In genomic region chr14:76834084-76834483, GRCm38 (mm10) we compare ENCODE assay signal across 31 mouse cellular contexts.
DNase-seq lines count a peak whose midpoint lies in the region; ATAC-seq and TF ChIP-seq lines count a peak whose summit lies in the region.
"Had no signal": no experiment of that assay in that cellular context is flagged by ENCODE, and none has a peak within 500 bp of the region (broad histone marks: within the 10 kb centered on the region; RNA-seq: fewer than 3 reads in every experiment).

No protein-coding gene starts in this region.

- no peaks in the 10 kb centered on the region for H3K27me3 ChIP-seq in intestine, embryonic 14.5 days (replicated peaks; ENCODE audit: control insufficient read depth, insufficient read depth, low read length)
- no peaks in the 10 kb centered on the region for H3K27me3 ChIP-seq in intestine, postnatal 0 days (replicated peaks; ENCODE audit: control insufficient read depth, insufficient read depth, low read length)
- no peaks in the 10 kb centered on the region for H3K27me3 ChIP-seq in lung, postnatal 0 days (replicated peaks; ENCODE audit: insufficient read depth, low read length)
- no peaks in the 10 kb centered on the region for H3K27me3 ChIP-seq in intestine, embryonic 15.5 days (replicated peaks)
- H3K27me3 ChIP-seq in stomach, embryonic 16.5 days (ENCODE audit: control insufficient read depth, insufficient read depth, low read length): no peaks in the 10 kb centered on the region
- no peaks in the 10 kb centered on the region for H3K27me3 ChIP-seq in hindbrain, embryonic 14.5 days (ENCODE audit: control insufficient read depth, insufficient read depth, low read length)
- H3K27me3 ChIP-seq: forebrain, embryonic 15.5 days; heart, embryonic 12.5 days; hindbrain, embryonic 15.5 days; kidney, embryonic 15.5 days; limb, embryonic 13.5 days; liver, embryonic 13.5 days; neural tube, embryonic 13.5 days had no signal

- H3K27ac ChIP-seq in intestine, embryonic 14.5 days (ENCODE audit: low read depth): peak overlapping the region; percentile 54; the same call in 1 of the 2 replicates
- no peak overlapping the region for H3K27ac ChIP-seq in intestine, postnatal 0 days (ENCODE audit: low read depth, low read length)
- H3K27ac ChIP-seq in lung, postnatal 0 days (ENCODE audit: low read length): no peak overlapping the region
- no peak overlapping the region for H3K27ac ChIP-seq in intestine, embryonic 15.5 days
- H3K27ac ChIP-seq in stomach, embryonic 16.5 days (ENCODE audit: low read length): peak overlapping the region; percentile 46; the same call in 1 of the 2 replicates
- H3K27ac ChIP-seq in hindbrain, embryonic 14.5 days: no peak overlapping the region
- H3K27ac ChIP-seq: forebrain, embryonic 10.5 days; forebrain, embryonic 15.5 days; hindbrain, embryonic 15.5 days; kidney, embryonic 15.5 days; left cerebral cortex, adult 2 months; limb, embryonic 13.5 days; liver, embryonic 13.5 days; midbrain, embryonic 10.5 days; neural tube, embryonic 13.5 days had no signal

- no peak overlapping the region for H3K4me3 ChIP-seq in intestine, embryonic 14.5 days (ENCODE audit: low read depth, low read length)
- H3K4me3 ChIP-seq in intestine, postnatal 0 days (ENCODE audit: low read depth, low read length): no peak overlapping the region
- no peak overlapping the region for H3K4me3 ChIP-seq in lung, postnatal 0 days (ENCODE audit: low read depth, low read length)
- H3K4me3 ChIP-seq in lung, adult 2 months (replicated peaks; ENCODE audit: extremely low read depth, low read depth, low read length): no peak overlapping the region
- H3K4me3 ChIP-seq in intestine, embryonic 15.5 days (replicated peaks): no peak overlapping the region
- H3K4me3 ChIP-seq in stomach, embryonic 16.5 days (replicated peaks; ENCODE audit: low read length): no peak overlapping the region
- no peak overlapping the region for H3K4me3 ChIP-seq in hindbrain, embryonic 14.5 days (replicated peaks; ENCODE audit: low read length)
- H3K4me3 ChIP-seq: forebrain, embryonic 10.5 days; forebrain, embryonic 15.5 days; heart, embryonic 12.5 days; hindbrain, embryonic 15.5 days; kidney, embryonic 15.5 days; left cerebral cortex, adult 2 months; limb, embryonic 13.5 days; liver, embryonic 13.5 days; midbrain, embryonic 10.5 days; neural tube, embryonic 13.5 days had no signal

- no peaks in the 10 kb centered on the region for H3K36me3 ChIP-seq in intestine, embryonic 14.5 days (ENCODE audit: control insufficient read depth, insufficient read depth, low read length)
- no peaks in the 10 kb centered on the region for H3K36me3 ChIP-seq in intestine, postnatal 0 days (ENCODE audit: control insufficient read depth, insufficient read depth)
- H3K36me3 ChIP-seq in lung, postnatal 0 days (ENCODE audit: insufficient read depth, low read length): no peaks in the 10 kb centered on the region
- H3K36me3 ChIP-seq in intestine, embryonic 15.5 days: no peaks in the 10 kb centered on the region
- no peaks in the 10 kb centered on the region for H3K36me3 ChIP-seq in stomach, embryonic 16.5 days (ENCODE audit: control insufficient read depth, insufficient read depth, low read length)
- H3K36me3 ChIP-seq in hindbrain, embryonic 14.5 days (replicated peaks; ENCODE audit: control insufficient read depth, insufficient read depth): no peaks in the 10 kb centered on the region
- H3K36me3 ChIP-seq: forebrain, embryonic 10.5 days; forebrain, embryonic 15.5 days; heart, embryonic 12.5 days; hindbrain, embryonic 15.5 days; kidney, embryonic 15.5 days; limb, embryonic 13.5 days; liver, embryonic 13.5 days; midbrain, embryonic 10.5 days; neural tube, embryonic 13.5 days had no signal

- ATAC-seq in intestine, embryonic 14.5 days (replicated peaks; ENCODE audit: low FRiP score, low TSS enrichment, low read depth): peak; percentile 71
- ATAC-seq in intestine, postnatal 0 days: no peak
- ATAC-seq in lung, postnatal 0 days: peak; percentile 97
- ATAC-seq in intestine, embryonic 15.5 days: peak; percentile 84
- peak; percentile 86; the same call in 1 of the 2 replicates for ATAC-seq in stomach, embryonic 16.5 days (ENCODE audit: insufficient read depth, low FRiP score)
- ATAC-seq in hindbrain, embryonic 14.5 days (ENCODE audit: low FRiP score): no peak
- ATAC-seq: forebrain, embryonic 15.5 days had no signal

- peak; percentile 69 for TF ChIP-seq EP300 in lung, postnatal 0 days (IDR thresholded peaks at IDR 0.05)

- no peak for TF ChIP-seq CTCF in intestine, postnatal 0 days (IDR thresholded peaks at IDR 0.05; ENCODE audit: low read depth)
- no peak for TF ChIP-seq CTCF in lung, postnatal 0 days (IDR thresholded peaks at IDR 0.05)
- TF ChIP-seq CTCF in lung, adult 2 months (IDR thresholded peaks at IDR 0.05; ENCODE audit: insufficient read depth, low read length): no peak

- H3K9me3 ChIP-seq in intestine, embryonic 14.5 days (ENCODE audit: control insufficient read depth, low read length): no peaks in the 10 kb centered on the region
- H3K9me3 ChIP-seq in intestine, postnatal 0 days (ENCODE audit: control insufficient read depth): no peaks in the 10 kb centered on the region
- no peaks in the 10 kb centered on the region for H3K9me3 ChIP-seq in lung, postnatal 0 days (ENCODE audit: low read length)
- H3K9me3 ChIP-seq in intestine, embryonic 15.5 days: no peaks in the 10 kb centered on the region
- no peaks in the 10 kb centered on the region for H3K9me3 ChIP-seq in stomach, embryonic 16.5 days (replicated peaks; ENCODE audit: control insufficient read depth, low read length)
- H3K9me3 ChIP-seq in hindbrain, embryonic 14.5 days (ENCODE audit: control insufficient read depth, low read length): no peaks in the 10 kb centered on the region
- H3K9me3 ChIP-seq: forebrain, embryonic 10.5 days; forebrain, embryonic 15.5 days; heart, embryonic 12.5 days; hindbrain, embryonic 15.5 days; kidney, embryonic 15.5 days; limb, embryonic 13.5 days; liver, embryonic 13.5 days; midbrain, embryonic 10.5 days; neural tube, embryonic 13.5 days had no signal

- TF ChIP-seq POLR2A in lung, adult 2 months (IDR thresholded peaks at IDR 0.05; ENCODE audit: borderline replicate concordance, extremely low read depth, low read depth, low read length): no peak

- H3K4me2 ChIP-seq in intestine, embryonic 14.5 days (ENCODE audit: low read length): no peak overlapping the region
- H3K4me2 ChIP-seq in intestine, postnatal 0 days (replicated peaks; ENCODE audit: low read depth): no peak overlapping the region
- H3K4me2 ChIP-seq in lung, postnatal 0 days (replicated peaks; ENCODE audit: low read depth, low read length): no peak overlapping the region
- no peak overlapping the region for H3K4me2 ChIP-seq in intestine, embryonic 15.5 days (replicated peaks)
- no peak overlapping the region for H3K4me2 ChIP-seq in stomach, embryonic 16.5 days (ENCODE audit: low read depth, low read length)
- no peak overlapping the region for H3K4me2 ChIP-seq in hindbrain, embryonic 14.5 days (replicated peaks)
- H3K4me2 ChIP-seq: forebrain, embryonic 15.5 days; heart, embryonic 12.5 days; hindbrain, embryonic 15.5 days; kidney, embryonic 15.5 days; limb, embryonic 13.5 days; liver, embryonic 13.5 days; neural tube, embryonic 13.5 days had no signal

- H3K9ac ChIP-seq in intestine, embryonic 14.5 days (ENCODE audit: low read length): no peak overlapping the region
- no peak overlapping the region for H3K9ac ChIP-seq in intestine, postnatal 0 days (ENCODE audit: low read depth, low read length)
- H3K9ac ChIP-seq in lung, postnatal 0 days (replicated peaks; ENCODE audit: low read depth): no peak overlapping the region
- no peak overlapping the region for H3K9ac ChIP-seq in intestine, embryonic 15.5 days
- no peak overlapping the region for H3K9ac ChIP-seq in stomach, embryonic 16.5 days (ENCODE audit: low read length)
- H3K9ac ChIP-seq in hindbrain, embryonic 14.5 days: no peak overlapping the region
- H3K9ac ChIP-seq: forebrain, embryonic 15.5 days; heart, embryonic 12.5 days; hindbrain, embryonic 15.5 days; kidney, embryonic 15.5 days; limb, embryonic 13.5 days; liver, embryonic 13.5 days; neural tube, embryonic 13.5 days had no signal

- peaks cover 8% of the 10 kb centered on the region; the same call in 1 of the 2 replicates for H3K4me1 ChIP-seq in intestine, embryonic 14.5 days (replicated peaks; ENCODE audit: control insufficient read depth, insufficient read depth, low read length)
- 0 out of 2 replicates have a peak, but pooled peaks cover 6% of the 10 kb centered on the region for H3K4me1 ChIP-seq in intestine, postnatal 0 days (replicated peaks; ENCODE audit: control insufficient read depth, insufficient read depth, low read length)
- H3K4me1 ChIP-seq in lung, postnatal 0 days (ENCODE audit: insufficient read depth, low read depth, low read length): no peaks in the 10 kb centered on the region
- H3K4me1 ChIP-seq in lung, adult 2 months (ENCODE audit: control insufficient read depth, insufficient read depth, low read length): peaks cover 2% of the 10 kb centered on the region; the same call in 1 of the 2 replicates
- no peaks in the 10 kb centered on the region for H3K4me1 ChIP-seq in intestine, embryonic 15.5 days (replicated peaks)
- H3K4me1 ChIP-seq in stomach, embryonic 16.5 days (ENCODE audit: control insufficient read depth, insufficient read depth, low read length): no peaks in the 10 kb centered on the region
- 0 out of 2 replicates have a peak, but pooled peaks cover 3% of the 10 kb centered on the region for H3K4me1 ChIP-seq in hindbrain, embryonic 14.5 days (replicated peaks; ENCODE audit: control insufficient read depth, insufficient read depth, low read length)
- H3K4me1 ChIP-seq: liver, embryonic 13.5 days had no signal

- DNase-seq in intestine, embryonic 14.5 days (ENCODE audit: low spot score): no peak
- DNase-seq in lung, postnatal 0 days (ENCODE audit: low spot score): peak; percentile 77
- DNase-seq in lung, adult 2 months: no peak
- DNase-seq in left cerebral cortex, adult 8-10 months (ENCODE audit: low spot score in 2 of 2): no peak
- DNase-seq in hindbrain, embryonic 14.5 days (ENCODE audit: low spot score): no peak
- DNase-seq: adrenal gland, postnatal 10 days; cerebellum, adult 8-10 months; cerebellum, postnatal 36 days; gastrocnemius, postnatal 25 days; heart, adult 18-20 months; heart, postnatal 4 days; kidney, adult 18-20 months; kidney, postnatal 25 days; liver, embryonic 13.5 days; lung, adult 18-20 months; retina, postnatal 1 day; right cerebral cortex, postnatal 14 days; thymus, adult 2 months; thymus, postnatal 36 days had no signal

- 33% methylated on average over 6 of the region's 6 CpGs for WGBS in intestine, embryonic 14.5 days
- WGBS in intestine, postnatal 0 days: 57% methylated on average over 6 of the region's 6 CpGs
- WGBS in lung, postnatal 0 days: 31% methylated on average over 6 of the region's 6 CpGs
- WGBS in lung, adult 2 months: 46% methylated on average over 6 of the region's 6 CpGs
- 39% methylated on average over 6 of the region's 6 CpGs for WGBS in intestine, embryonic 15.5 days
- 27% methylated on average over 6 of the region's 6 CpGs for WGBS in stomach, embryonic 16.5 days
- WGBS in hindbrain, embryonic 14.5 days: 70% methylated on average over 6 of the region's 6 CpGs

Comparison
In these comparisons a context has a peak if more than half of its experiments do, and no peak if none do; other contexts are left out.
1. ATAC-seq: peak in intestine, embryonic 14.5 days (single experiment), lung, postnatal 0 days (single experiment), intestine, embryonic 15.5 days (single experiment) and stomach, embryonic 16.5 days (single experiment); none in intestine, postnatal 0 days (single experiment) and hindbrain, embryonic 14.5 days (single experiment).
2. H3K27ac ChIP-seq: peak in intestine, embryonic 14.5 days (single experiment) and stomach, embryonic 16.5 days (single experiment); none in intestine, postnatal 0 days (single experiment), lung, postnatal 0 days (single experiment), intestine, embryonic 15.5 days (single experiment) and hindbrain, embryonic 14.5 days (single experiment).